Mouse (Mus musculus): ENCODE data around the gene Rps18. TPM values are rescaled to one million over a fixed set of nuclear protein-coding genes. Genes with fewer than 3 reads are reported as not detected.

The Rps18 gene
- total RNA-seq, 2 experiments from 2014 or later = 330 to 347 TPM

DNA sequence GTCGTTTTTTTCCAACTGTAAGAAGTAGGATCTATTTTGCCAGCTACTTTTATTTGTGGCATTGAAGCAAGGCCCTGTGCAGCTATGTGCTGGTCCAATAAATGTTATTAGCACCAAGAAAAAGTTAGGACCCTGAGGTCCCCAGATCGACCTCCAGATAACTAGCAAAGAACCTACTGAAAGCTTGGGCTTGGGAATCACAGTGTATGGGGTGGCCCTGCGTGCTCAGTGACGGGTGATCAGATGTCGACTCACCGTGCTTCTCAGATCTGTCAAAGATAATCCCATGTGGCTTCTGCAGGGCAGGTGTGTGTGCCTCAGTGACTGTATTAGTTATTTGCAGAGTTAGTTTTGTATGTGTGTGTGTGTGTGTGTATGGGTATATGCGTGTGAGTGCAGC lies 34.4 kb downstream of the Rps18 start:
- no peak for DNase-seq

DNA sequence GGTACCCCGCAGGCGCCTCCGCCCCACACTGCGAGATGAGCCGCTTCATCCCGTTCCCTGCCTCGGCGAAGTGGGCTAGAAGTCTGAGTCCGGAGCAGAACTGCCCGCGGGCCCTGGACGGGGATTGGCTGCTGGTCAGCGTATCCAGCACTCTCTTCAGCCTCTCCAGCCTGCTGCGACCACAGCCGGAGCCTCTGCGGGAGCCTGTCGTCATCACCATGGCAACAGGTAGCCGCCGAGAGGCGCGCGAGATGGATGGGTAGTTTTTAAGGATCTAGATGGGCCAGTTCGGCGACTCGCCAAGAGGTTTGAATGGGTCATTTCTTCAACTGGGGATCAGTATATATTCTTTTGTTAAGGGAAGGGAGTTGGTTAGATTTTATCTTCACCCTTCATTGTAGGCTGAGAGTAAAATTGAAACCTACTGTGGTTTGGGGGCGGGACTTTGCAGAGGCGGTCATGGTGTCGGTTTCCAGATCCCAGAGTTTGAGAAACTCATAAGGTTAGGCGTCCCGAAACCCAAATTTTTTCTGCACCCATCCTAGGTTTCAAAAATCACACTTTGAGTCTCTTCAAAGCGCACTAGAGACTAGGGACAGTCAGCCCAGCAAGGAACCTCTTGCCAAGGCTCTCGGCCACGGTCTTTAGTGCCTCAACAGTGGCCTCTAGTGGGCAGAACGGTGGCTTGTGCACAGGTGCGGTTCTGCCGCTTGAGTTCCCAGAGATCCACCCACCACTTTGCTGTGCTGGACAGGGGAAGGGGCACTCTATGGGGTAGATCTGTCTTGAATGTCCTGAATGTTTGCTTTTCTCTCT lies 35.3 kb downstream of the Rps18 start:
- peak; percentile 67 for DNase-seq

DNA sequence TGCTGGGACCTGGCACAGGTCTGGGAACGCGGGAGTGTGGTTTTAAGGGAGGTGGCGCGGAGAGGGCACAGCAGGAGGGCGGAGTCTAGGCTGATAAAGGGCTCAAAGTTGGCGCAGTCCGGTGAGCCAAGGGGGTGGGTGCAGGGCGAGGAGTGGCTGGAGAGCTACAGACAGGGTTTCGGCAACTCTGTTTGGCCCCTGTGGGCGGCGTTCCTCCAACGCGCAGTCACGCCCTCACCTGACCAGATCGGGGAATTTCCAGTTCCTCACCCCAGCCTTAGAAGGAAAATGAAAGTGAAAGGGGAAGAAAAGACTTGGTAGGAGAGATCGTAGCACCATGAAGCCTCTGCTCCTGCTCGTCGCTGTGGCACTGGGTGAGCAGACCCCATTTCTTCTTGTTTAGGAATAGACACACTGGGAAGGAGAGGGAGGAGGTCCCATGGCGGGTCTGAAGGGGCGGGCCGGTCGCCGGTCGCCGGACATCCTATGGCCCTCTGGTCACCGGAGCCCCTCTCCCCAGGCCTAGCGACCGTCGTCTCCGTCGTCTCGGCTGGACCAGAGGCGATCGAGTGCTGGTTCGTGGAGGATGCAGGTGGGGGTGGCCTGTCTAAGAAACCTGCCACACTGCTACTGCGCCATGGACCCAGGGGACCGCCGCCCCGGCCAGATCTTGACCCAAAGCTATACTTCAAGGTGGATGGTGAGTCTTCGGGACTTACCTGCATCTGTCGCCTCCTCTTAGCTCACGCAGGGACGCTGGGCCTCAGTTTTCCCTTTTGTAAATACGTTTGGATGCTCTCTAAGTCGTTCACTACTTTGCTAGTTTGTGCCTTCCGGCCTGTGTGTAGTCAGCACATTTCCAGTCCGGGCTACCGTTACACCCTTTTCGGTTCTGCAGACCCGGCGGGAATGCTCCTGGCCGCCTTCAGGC lies 36.2 kb downstream of the Rps18 start:
- DNase-seq = peak; percentile 81

DNA sequence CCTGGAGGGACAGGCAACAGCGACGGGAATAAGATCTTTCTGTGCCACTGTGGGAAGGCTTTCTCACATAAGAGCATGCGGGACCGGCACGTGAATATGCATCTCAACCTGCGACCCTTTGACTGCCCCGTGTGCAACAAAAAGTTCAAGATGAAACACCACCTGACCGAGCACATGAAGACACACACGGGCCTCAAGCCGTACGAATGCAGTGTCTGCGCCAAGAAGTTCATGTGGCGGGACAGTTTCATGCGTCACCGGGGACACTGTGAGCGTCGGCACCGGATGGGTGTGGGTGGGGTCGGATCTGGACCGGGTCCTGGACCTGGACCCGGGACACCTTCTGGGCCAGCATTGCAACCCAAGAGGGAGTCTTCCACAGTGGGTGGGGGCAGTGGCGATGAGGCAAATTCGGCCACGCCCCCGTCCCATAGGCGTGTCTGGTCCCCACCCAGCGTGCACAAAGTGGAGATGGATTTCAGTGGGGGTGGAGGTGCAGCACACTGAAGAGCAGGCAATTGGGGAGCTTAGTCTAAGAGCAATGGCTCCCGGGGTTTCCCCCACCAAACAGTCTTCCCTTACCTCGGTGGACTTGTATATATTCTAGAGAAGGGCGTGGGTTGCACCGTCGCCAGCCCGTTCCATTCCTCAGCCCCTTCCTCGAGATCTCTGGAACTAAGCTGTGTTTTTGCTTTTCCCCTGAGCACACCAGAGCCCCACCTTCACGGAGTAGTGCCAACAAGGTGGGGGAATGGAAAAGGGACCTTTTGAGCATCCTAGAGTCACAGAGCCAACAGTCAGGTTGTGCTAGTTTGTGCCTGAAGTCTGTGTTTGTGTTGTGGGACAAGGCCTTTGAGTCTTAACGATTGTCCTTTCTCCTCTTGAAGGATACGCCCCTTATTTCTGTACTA lies 37.3 kb downstream of the Rps18 start:
- no peak for DNase-seq

DNA sequence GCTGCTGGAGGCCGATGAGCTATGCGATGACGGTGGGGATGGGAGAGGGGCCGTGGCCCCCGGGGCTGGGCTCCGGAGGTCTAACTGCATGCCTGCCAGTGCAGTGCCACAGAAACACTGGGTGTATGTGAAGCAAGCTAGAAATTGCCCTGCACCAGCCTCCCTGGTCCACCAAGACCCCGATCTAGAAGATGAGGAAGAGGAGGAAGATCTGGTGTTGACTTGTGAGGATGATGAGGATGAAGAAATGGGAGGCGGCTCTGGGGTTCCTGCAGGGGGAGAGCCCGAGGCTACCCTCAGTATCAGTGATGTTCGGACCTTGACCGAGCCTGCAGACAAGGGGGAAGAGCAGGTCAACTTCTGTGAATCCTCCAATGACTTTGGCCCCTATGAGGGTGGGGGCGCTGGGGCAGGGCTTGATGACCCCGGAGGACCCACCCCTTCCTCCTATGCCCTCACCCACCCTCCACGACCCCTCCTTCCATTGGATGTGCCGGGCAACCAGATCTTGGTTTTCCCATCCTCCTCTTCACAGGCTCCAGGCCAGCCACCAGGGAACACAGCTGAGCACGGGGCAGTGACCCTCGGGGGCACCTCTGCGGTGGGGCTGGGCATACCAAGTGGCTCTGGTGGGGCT lies 38.0 kb downstream of the Rps18 start:
- DNase-seq = no peak

DNA sequence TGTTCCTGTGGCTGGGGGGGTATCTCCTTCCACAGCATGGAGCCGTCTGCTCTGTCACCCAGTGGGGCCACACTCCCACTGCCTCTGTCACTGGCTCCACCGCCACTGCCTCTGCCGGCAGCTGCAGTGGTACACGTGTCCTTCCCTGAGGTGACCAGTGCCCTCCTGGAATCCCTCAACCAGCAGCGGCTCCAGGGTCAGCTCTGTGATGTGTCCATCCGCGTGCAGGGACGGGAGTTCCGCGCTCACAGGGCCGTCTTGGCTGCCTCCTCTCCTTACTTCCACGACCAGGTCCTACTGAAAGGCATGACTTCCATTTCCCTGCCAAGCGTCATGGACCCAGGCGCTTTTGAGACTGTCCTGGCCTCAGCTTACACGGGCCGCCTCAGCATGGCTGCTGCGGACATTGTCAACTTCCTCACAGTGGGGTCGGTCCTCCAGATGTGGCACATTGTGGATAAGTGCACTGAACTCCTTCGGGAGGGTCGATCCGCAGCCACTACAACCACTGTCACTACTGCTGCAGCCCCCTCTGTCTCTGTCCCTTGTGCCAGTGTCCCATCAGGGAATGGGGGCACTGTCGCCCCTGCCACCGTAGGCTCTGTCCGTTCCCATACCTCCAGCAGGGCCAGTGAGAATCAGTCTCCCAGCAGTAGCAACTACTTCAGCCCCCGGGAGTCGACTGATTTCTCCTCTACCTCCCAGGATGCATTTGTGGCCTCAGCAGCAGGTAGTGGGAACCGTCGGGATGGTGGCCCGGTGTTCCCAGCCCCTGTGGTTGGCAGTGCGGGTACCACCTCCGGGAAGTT lies 38.8 kb downstream of the Rps18 start:
- DNase-seq = no peak

DNA sequence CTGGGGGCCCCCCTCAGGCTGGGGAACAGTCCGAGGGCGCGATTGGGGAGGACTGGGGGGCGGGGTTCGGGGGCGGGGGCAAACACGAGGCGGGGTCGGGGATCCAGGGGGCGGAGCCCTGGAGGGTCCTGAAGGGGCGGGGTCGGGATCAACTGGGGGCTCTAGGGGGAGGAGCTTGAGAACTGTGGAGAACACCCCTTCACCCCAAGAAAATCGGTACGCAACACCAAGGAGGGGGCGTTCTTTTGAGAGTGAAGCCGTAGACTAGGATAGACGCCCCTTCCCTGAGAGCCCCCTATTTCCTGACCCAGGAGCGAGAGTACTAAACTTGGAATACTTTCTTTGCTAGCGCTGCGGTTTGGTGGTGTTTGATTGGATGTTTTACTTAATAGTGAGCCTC lies 39.5 kb downstream of the Rps18 start:
- DNase-seq = no peak

DNA sequence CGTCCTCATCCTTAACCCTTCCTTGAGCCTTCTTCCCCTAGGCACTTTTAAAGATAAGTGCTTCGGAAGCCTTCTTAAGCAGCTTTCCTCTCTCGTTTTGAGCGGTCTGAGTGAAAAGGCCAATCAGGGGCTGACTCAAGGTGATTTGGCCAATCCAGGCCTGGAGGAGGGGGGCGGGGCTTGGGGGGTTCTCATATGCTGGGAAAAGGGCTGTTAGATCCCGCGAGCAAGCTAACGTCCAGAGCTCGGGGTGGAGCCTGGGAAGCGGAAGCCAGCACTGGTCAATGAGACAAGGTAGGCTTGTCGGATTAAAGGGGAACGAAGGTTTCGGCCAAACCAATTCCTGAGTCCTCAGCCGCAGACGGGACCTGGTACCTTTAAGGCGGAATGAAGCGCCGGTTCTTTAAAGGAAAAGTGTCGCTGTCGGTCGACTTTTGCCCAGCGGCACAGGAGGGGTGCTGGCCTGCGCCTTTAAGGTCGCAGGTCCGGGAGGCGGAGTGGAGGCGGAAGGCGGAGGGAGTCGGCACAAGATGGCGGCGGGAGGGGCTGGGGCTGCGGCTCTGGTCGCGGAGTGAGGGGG lies 40.0 kb downstream of the Rps18 start, which contains the start of the genes Tapbp and Zbtb22:
Gene Tapbp (plus strand): TSS at position 229 of the 580 bp plus-strand sequence.
Gene Zbtb22 (plus strand): TSS at position 234 of the 580 bp plus-strand sequence.
- DNase-seq = peak; percentile 97

DNA sequence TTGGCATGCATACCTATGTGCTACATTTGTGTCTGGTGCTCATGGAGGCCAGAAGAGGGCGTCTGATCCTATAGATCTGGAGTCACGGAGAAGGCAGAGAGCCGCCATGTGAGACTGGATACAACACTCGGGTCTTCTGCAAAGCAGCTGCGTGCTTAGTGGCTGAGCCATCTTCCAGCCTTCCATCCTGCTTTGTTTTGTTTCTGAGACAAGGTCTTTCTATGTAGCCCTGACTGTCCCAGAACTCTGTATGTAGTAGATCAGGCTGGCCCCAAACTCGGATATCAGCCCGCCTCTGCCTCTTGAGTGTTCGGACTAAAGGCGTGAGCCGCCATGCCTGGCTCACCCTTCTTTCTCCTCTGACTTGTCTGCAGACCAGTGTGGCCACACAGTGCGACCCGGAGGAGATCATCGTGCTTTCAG lies 40.8 kb downstream of the Rps18 start:
- no peak for DNase-seq

DNA sequence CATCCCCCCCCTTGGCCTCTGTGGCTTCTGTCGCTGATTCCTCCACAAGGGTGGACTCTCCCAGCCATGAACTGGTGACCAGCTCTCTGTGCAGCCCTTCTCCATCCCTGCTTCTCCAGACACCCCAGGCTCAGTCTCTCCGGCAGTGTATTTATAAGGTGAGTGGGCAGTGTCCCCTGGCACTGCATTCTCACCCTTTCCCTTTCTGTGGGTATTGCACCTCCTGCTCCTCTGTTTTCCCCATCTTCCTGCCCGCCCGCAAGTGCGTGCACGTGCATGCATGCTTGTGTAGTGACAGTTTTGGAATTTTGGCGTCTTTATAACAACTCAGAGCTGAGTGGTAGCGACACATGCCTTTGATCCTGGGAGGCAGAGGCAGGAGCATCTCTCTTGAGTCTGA lies 41.9 kb downstream of the Rps18 start:
- DNase-seq = no peak

DNA sequence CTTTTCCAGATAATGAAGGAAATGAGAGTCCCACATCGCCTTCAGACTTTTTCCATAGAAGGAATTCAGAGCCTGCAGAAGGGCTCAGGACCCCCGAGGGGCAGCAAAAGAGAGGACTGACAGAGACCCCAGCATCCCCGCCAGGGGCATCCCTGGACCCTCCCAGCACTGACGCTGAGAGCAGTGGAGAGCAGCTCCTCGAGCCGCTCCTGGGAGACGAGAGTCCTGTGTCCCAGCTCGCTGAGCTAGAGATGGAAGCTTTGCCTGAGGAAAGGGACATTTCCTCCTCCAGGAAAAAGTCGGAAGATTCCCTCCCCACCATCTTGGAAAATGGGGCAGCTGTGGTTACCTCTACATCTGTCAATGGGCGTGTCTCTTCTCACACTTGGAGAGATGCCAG lies 42.5 kb downstream of the Rps18 start:
- DNase-seq = no peak

DNA sequence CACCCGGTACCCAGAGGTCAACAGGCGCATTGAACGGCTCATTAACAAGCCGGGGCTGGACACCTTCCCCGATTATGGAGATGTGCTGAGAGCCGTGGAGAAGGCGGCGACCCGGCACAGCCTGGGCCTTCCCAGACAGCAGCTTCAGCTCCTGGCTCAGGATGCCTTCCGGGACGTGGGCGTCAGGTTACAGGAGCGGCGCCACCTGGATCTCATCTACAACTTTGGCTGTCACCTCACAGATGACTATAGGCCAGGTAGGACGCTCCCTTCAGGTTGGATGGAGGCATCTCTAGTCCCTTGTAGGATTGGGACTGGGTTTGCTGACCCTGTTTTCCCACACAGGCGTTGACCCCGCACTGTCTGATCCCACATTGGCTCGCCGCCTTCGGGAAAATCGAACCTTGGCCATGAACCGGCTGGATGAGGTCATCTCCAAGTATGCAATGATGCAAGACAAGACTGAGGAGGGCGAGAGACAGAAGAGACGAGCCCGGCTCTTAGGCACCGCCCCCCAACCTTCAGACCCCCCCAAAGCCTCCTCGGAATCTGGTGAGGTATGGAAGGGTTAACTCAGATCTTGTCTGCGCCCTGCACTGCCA lies 43.9 kb downstream of the Rps18 start:
- no peak for DNase-seq

DNA sequence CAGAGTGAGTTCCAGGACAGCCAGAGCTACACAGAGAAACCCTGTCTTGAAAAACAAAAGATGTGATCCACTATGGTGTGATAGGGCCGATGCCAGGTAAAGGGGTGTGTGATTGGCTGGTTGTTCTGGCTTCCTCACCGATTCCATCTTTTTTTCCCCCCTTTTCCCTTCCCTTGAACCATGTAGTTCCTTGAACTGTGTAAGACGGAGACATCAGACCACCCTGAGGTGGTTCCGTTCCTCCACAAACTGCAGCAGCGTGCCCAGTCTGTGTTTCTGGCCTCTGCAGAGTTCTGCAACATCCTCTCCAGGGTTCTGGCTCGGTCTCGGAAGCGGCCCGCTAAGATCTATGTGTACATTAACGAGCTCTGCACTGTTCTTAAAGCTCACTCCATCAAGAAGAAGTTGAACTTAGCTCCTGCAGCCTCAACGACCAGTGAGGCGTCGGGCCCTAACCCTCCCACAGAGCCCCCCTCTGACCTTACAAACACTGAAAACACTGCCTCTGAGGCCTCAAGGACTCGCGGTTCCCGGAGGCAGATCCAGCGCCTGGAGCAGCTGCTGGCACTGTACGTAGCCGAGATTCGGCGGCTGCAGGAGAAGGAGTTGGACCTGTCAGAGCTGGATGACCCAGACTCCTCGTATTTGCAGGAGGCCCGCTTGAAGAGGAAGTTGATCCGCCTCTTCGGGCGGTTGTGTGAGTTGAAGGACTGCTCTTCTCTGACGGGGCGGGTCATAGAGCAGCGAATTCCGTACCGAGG lies 44.6 kb downstream of the Rps18 start:
- DNase-seq = no peak

DNA sequence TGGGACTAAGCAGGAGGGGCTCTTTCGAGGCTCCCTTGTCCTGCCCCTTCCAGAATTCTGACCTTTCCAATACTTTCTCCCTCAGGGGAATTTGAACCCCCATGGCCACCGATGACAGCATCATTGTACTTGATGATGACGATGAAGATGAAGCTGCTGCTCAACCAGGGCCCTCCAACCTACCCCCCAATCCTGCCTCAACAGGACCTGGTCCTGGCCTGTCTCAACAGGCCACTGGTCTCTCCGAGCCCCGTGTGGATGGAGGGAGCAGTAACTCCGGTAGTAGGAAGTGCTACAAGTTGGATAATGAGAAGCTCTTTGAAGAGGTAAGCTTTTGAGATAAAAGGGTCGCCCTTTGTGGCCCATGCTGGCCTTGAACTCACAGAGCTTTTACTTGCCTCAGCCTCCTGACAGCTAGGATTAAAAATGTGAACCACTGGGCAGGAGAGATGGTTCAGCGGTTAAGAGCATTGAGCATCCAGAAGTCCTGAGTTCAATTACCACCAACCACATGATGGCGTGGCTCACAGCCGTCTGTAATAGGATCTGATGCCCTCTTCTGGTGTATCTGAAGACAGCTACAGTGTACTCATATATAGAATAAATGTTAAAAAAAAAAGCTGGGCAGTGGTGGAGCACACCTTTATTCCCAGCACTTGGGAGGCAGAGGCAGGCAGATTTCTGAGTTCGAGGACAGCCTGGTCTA lies 45.3 kb downstream of the Rps18 start:
- DNase-seq = no peak

DNA sequence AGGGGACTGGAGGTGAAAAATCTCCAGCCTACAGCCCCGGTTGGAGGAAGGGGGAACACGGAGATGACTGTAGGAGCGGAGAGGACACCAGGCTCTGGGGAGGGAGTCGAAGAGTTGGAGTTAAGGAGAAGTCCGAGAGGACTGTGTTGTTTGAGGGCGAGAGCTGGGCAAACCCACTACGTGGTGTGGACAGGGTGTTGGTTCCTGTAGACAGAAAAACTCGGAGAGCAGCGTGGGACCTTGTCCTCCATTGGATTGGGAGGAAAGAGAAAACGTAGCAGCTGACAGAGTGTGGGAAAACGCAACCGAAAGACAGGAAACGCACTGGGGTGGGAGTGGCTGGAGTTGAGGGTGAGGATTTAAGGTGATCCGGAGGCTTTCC lies 45.9 kb downstream of the Rps18 start:
- DNase-seq = no peak

DNA sequence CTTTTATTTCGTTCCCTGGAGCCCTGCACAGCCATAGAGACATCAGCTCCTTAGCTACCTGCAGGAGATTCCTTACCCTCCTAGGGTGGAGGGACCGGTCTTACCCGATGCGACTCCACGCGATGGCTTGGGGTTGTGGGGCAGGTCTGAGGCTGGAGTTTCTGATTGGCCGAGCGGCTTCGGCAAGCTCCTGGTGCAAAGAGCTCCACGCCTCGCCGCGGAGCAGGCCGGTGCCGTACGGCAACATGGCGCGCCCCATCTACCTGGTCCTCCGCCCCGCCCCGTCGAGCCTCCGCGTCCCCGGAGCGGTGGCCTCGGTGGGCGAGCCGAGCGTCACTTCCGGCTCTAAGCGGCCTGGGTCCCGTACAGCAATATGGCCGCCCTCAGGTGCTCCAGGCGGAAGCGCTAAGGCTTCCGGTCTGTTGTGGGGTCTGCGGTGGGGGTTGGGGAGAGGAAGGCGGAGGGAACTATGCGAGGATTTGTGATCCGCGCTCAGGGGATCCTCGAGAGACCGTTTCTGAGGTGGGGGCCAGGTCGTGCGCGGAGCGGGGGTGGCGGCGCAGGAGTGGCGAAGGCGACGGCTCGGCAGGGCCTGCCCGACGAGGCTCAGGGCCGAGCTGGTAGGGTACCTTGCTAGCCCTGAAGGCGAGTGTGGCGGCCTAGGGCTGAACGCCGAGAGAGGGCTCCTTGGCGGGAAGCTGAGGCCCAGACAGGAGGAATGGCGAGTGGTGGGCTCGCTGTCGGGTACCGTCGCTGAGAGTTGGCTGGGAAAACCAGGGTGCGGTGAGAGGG lies 46.5 kb downstream of the Rps18 start, which contains the start of gene Daxx:
Gene Daxx (plus strand): TSS at position 338 of the 792 bp plus-strand sequence.
- peak; percentile 99 for DNase-seq

DNA sequence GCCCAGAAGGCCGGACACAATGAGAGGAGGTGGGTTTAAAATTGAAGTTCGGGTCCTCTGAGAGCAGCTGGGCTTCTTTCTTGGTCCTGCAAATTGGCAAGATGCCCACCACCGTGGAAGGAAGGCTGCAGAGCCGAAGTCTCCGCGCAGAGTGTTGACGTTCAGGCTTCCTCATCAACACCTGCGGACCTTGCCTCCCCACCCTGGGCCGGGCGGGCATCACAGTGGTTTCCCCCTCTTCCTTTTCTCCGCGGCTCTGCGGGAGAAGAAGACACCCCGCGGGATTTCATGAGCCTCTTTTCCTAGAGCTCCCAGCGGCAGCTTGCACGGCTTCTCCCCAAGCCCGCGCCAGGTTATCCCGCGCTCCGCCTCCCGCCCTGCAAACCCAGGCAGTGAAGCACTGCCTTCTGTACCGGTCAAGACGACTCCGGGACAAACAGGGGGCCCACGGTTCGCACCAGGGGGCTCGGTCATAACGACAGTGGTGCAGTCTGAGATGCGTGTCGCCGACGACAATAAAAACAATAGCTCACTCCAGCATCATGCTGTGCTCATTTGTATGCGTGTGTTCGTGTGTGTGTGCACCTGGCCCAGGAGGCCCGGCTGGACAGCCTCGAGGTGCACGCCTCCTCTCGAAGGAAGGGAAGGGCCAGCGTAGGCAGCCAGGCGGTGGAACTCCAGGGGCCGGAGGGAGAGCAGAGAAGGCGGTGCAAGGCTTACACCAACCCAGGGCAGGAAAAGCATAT lies 47.3 kb downstream of the Rps18 start:
- DNase-seq = no peak
